Mouse (Mus musculus) CH12.LX (cell line): ENCODE results near the gene Wdr26.
A peak's percentile ranks its signal among the peaks of the same experiment; 100 is the strongest.

Source experiments
- CHD1 ChIP-seq: IDR thresholded peaks from 2 replicates; pipeline ENCODE4 v1.6.1; 2012; ENCODE audit warnings: low read depth, low read length, improper control_type of control experiment, inconsistent platforms
- CTCF ChIP-seq, 2 experiments: IDR thresholded peaks in 1 of 2; conservative IDR thresholded peaks in 1 of 2; 2 replicates each; pipeline ENCODE4 v1.5.1; 2011 to 2012; ENCODE audit warnings: low read depth in 2 of 2, low read length in 2 of 2, improper control_type of control experiment in 1 of 2, inconsistent platforms in 1 of 2, mild to moderate bottlenecking in 1 of 2, moderate library complexity in 1 of 2
- ELF1 ChIP-seq: IDR thresholded peaks from 2 replicates; pipeline ENCODE4 v1.6.1; 2014; ENCODE audit warnings: low read depth, mild to moderate bottlenecking, inconsistent platforms, low read length, improper control_type of control experiment
- EP300 ChIP-seq: IDR thresholded peaks from 2 replicates; pipeline ENCODE4 v1.6.1; 2011; ENCODE audit warnings: low read length, improper control_type of control experiment
- MXI1 ChIP-seq: IDR thresholded peaks from 2 replicates; pipeline ENCODE4 v1.6.1; 2011; ENCODE audit warnings: mild to moderate bottlenecking, low read depth, low read length, improper control_type of control experiment
- POLR2A ChIP-seq: IDR thresholded peaks from 2 replicates; pipeline ENCODE4 v1.6.1; 2011; ENCODE audit warnings: low read depth, mild to moderate bottlenecking, improper control_type of control experiment, low read length

- TF ChIP-seq MXI1 = no peak
- TF ChIP-seq CHD1 = no peak
- no peak for TF ChIP-seq POLR2A
- TF ChIP-seq CTCF (conservative IDR thresholded peaks at IDR 0.05 in 1 of 2, IDR thresholded peaks at IDR 0.05 in 1 of 2; ENCODE audit: low read depth in 2 of 2, low read length in 2 of 2) = peak in 1 of 2 experiments; percentile 59; a peak in 2 of 4 replicates
- no peak; the same call in 1 of the 2 replicates for TF ChIP-seq EP300
- no peak for TF ChIP-seq ELF1
Observed at GRCm38 (mm10) chr1:181255891-181256688, 44.3 kb upstream of the Wdr26 start.
